Mouse (Mus musculus) kidney, postnatal 0 days (tissue): Measurements from ENCODE around the gene Nrp1. TPM values are rescaled to one million over a fixed set of nuclear protein-coding genes. Genes with fewer than 3 reads are reported as not detected.

Experiments used
- ATAC-seq: fragments of 200-750 bp; cut with Nextera tagmentation; replicated peaks from 2 replicates; pipeline ENCODE4 v1.8.0; 2017; ENCODE audit warnings: low read depth, moderate number of reproducible peaks, moderate TSS enrichment, moderate library complexity; ENCODE audit not compliant: low FRiP score
- DNase-seq: peaks from one replicate; pipeline ENCODE4 v3.0.0-alpha.2; 2016; ENCODE audit warnings: low spot score
- H3K27ac ChIP-seq: fragments of 300-500 bp; sonication (generic); 2 replicates; pipeline ENCODE4 v1.5.1; 2014; ENCODE audit warnings: mild to moderate bottlenecking
- H3K27me3 ChIP-seq: fragments of 300-500 bp; sonication (generic); 2 replicates; pipeline ENCODE4 v1.6.1; 2014; ENCODE audit warnings: low read length, mixed read lengths; ENCODE audit not compliant: insufficient read depth
- H3K36me3 ChIP-seq: fragments of 300-500 bp; sonication (generic); 2 replicates; pipeline ENCODE4 v1.6.1; 2014; ENCODE audit warnings: low read length, mixed read lengths; ENCODE audit not compliant: insufficient read depth
- H3K4me1 ChIP-seq: fragments of 300-500 bp; sonication (generic); replicated peaks from 2 replicates; pipeline ENCODE4 v1.6.1; 2014; ENCODE audit warnings: antibody characterized with exemption, low read length, mixed read lengths; ENCODE audit not compliant: insufficient read depth
- H3K4me2 ChIP-seq: fragments of 300-500 bp; sonication (generic); 2 replicates; pipeline ENCODE4 v1.6.1; 2014; ENCODE audit warnings: mild to moderate bottlenecking, low read length, moderate library complexity, mixed read lengths
- H3K4me3 ChIP-seq: fragments of 300-500 bp; sonication (generic); replicated peaks from 2 replicates; pipeline ENCODE4 v1.5.1; 2014; ENCODE audit warnings: low read depth, low read length
- H3K9ac ChIP-seq: fragments of 300-500 bp; sonication (generic); 2 replicates; pipeline ENCODE4 v1.6.1; 2014; ENCODE audit warnings: low read depth, low read length
- H3K9me3 ChIP-seq: fragments of 300-500 bp; sonication (generic); replicated peaks from 2 replicates; pipeline ENCODE4 v1.6.1; 2016; ENCODE audit warnings: low read length, inconsistent platforms, mixed read lengths
- CTCF ChIP-seq: IDR thresholded peaks from 2 replicates; pipeline ENCODE4 v1.5.1; 2016; ENCODE audit warnings: antibody characterized with exemption, low read depth, mild to moderate bottlenecking, moderate library complexity
- WGBS: fragments of 180-500 bp; shearing (Covaris S2); extraction: QIAGEN DNeasy Blood & Tissue Kit; methylation state at CpG from one replicate; pipeline ENCODE4 v1.1.7; 2014; 5-methylcytosine and 5-hydroxymethylcytosine counted together
- polyA plus RNA-seq: library from polyadenylated mRNA; unstranded; fragments of >200 nt; fragmentation: Nextera tagmentation; extraction: Ambion mirVana; gene quantifications from 2 replicates; pipeline ENCODE4 v1.2.1, GENCODE M21; 2015

Nrp1 gene
- polyA plus RNA-seq, 1 experiment from 2014 or later = 98.4 TPM

- no peak overlapping the region for H3K4me3 ChIP-seq
- no peak for TF ChIP-seq CTCF
- ATAC-seq = no peak
- H3K4me1 ChIP-seq = 0 out of 2 replicates have a peak, but pooled peaks cover 15% of the 10 kb centered on the region
- no peaks in the 10 kb centered on the region for H3K9me3 ChIP-seq
- no peak overlapping the region for H3K9ac ChIP-seq
- WGBS = 56% methylated on average over 4 of the region's 4 CpGs
- H3K36me3 ChIP-seq = peaks cover 8% of the 10 kb centered on the region; the same call in 1 of the 2 replicates
- H3K27ac ChIP-seq = no peak overlapping the region
- no peak overlapping the region for H3K4me2 ChIP-seq
- no peaks in the 10 kb centered on the region for H3K27me3 ChIP-seq
- DNase-seq = no peak
These were observed 16.9 kb downstream of the Nrp1 start for GRCm38 (mm10) chr8:128375291-128375690.

GRCm38 (mm10) chr8:128383176-128383575, 24.8 kb downstream of the Nrp1 start:
- no peak for ATAC-seq
- WGBS = 44% methylated on average over 3 of the region's 3 CpGs

GRCm38 (mm10) chr8:128384366-128384765, 26.0 kb downstream of the Nrp1 start:
- no peak overlapping the region for H3K4me3 ChIP-seq
- ATAC-seq (no peak), DNase-seq (peak; percentile 57)
- H3K27me3 ChIP-seq = no peaks in the 10 kb centered on the region
- TF ChIP-seq CTCF = no peak
- peaks cover 9% of the 10 kb centered on the region; the same call in 1 of the 2 replicates for H3K4me1 ChIP-seq
- H3K9me3 ChIP-seq = no peaks in the 10 kb centered on the region
- WGBS = 70% methylated on average over 2 of the region's 2 CpGs
- no peak overlapping the region for H3K9ac ChIP-seq
- no peak overlapping the region; the same call in 1 of the 2 replicates for H3K27ac ChIP-seq
- H3K36me3 ChIP-seq = no peaks in the 10 kb centered on the region
- H3K4me2 ChIP-seq = no peak overlapping the region

More at GRCm38 (mm10) chr8:128383176-128383575, 24.8 kb downstream of the Nrp1 start:
- Histone ChIP-seq H3K27ac (no peak overlapping the region), H3K36me3 (no peaks in the 10 kb centered on the region), H3K4me1 (peaks cover 9% of the 10 kb centered on the region; the same call in 1 of the 2 replicates), H3K4me2 (no peak overlapping the region), H3K27me3 (no peaks in the 10 kb centered on the region), H3K9ac (no peak overlapping the region), H3K4me3 (no peak overlapping the region), H3K9me3 (no peaks in the 10 kb centered on the region)
- no peak for DNase-seq
- no peak for TF ChIP-seq CTCF

GRCm38 (mm10) chr8:128384921-128385332, 26.5 kb downstream of the Nrp1 start:
- 46% methylated on average over 5 of the region's 5 CpGs for WGBS
- Histone ChIP-seq H3K9me3 (no peaks in the 10 kb centered on the region), H3K4me3 (no peak overlapping the region), H3K9ac (no peak overlapping the region), H3K27ac (peak overlapping the region; percentile 13; the same call in 1 of the 2 replicates), H3K4me1 (peaks cover 9% of the 10 kb centered on the region; the same call in 1 of the 2 replicates), H3K27me3 (no peaks in the 10 kb centered on the region), H3K36me3 (no peaks in the 10 kb centered on the region), H3K4me2 (no peak overlapping the region)
- TF ChIP-seq CTCF = no peak
- ATAC-seq (no peak), DNase-seq (no peak)

- peaks cover 9% of the 10 kb centered on the region; the same call in 1 of the 2 replicates for H3K4me1 ChIP-seq
- no peaks in the 10 kb centered on the region for H3K27me3 ChIP-seq
- ATAC-seq (peak; percentile 59; the same call in 1 of the 2 replicates), DNase-seq (peak; percentile 76)
- no peak overlapping the region for H3K9ac ChIP-seq
- H3K36me3 ChIP-seq = no peaks in the 10 kb centered on the region
- H3K9me3 ChIP-seq = no peaks in the 10 kb centered on the region
- no peak overlapping the region for H3K4me3 ChIP-seq
- TF ChIP-seq CTCF = no peak
- H3K4me2 ChIP-seq = no peak overlapping the region
- WGBS = 10% methylated on average over 2 of the region's 2 CpGs
- H3K27ac ChIP-seq = peak overlapping the region; percentile 38
These were observed 28.7 kb downstream of the Nrp1 start for GRCm38 (mm10) chr8:128386963-128387621.

GRCm38 (mm10) chr8:128390759-128391158, 32.4 kb downstream of the Nrp1 start:
- H3K9ac ChIP-seq = no peak overlapping the region
- peaks cover 11% of the 10 kb centered on the region for H3K4me1 ChIP-seq
- H3K9me3 ChIP-seq = no peaks in the 10 kb centered on the region
- ATAC-seq (no peak), DNase-seq (no peak)
- no peaks in the 10 kb centered on the region for H3K27me3 ChIP-seq
- H3K36me3 ChIP-seq = no peaks in the 10 kb centered on the region
- no peak overlapping the region for H3K27ac ChIP-seq
- H3K4me3 ChIP-seq = no peak overlapping the region
- no peak for TF ChIP-seq CTCF
- no peak overlapping the region for H3K4me2 ChIP-seq
